Mouse (Mus musculus) brain, embryonic 14.5 days (tissue): ENCODE measurements at regions not wholly inside any gene's neighbourhood (a gene's known extent, or its start where the extent isn't known, plus 50 kb on each side); places are given as distances from the start of the nearest gene placed in this dataset.

Source experiments
- CTCF ChIP-seq: fragments of 200-500 bp; IDR thresholded peaks from 2 replicates; pipeline ENCODE4 v1.5.1; 2012; ENCODE audit warnings: inconsistent platforms, mild to moderate bottlenecking, moderate library complexity, borderline replicate concordance; ENCODE audit not compliant: insufficient read depth, insufficient read length; ENCODE audit errors: extremely low read depth
- POLR2A ChIP-seq: fragments of 200-500 bp; IDR thresholded peaks from 2 replicates; pipeline ENCODE4 v1.6.1; 2012; ENCODE audit warnings: mild to moderate bottlenecking, inconsistent platforms, borderline replicate concordance; ENCODE audit not compliant: poor library complexity, insufficient read depth, insufficient read length, severe bottlenecking; ENCODE audit errors: extremely low read depth

DNA sequence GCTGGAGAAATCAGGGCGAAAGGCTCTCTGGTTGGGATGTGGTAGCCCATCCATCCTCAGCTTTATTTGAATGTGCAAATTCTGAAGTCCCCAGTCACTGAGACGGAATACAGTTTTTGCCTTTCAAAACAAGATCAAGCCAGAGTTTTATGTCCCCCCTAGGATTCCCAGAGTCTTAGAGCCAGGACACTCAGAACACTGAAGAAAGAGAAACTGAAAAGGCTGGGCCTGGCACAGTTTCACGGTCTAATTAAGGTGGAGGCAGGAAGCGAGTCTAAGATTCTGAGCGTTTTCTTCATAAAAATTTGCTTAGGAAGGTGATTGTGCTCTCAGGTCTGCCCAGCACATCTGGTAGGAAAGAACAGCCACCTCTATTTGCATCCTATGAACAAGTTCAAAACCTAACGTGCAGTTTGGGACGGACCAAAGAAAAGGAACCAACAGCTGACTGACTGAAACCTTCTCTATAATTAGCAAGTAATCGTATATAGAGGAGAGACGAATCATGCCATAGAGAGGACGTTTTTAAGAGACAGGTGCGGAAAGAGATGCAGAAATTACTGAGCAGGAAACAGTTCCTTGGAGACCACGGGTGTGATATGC, 119.2 kb upstream of the Irak1bp1 start:
- TF ChIP-seq CTCF (no peak), POLR2A (no peak)
